Mouse (Mus musculus) spleen, postnatal 14 days (tissue): ENCODE measurements around the gene Otof.

Experiments
- DNase-seq, 2 experiments: peaks; one replicate each; pipeline ENCODE4 v3.0.0; 2021 to 2022; ENCODE audit warnings: low spot score in 2 of 2

Otof gene

DNA sequence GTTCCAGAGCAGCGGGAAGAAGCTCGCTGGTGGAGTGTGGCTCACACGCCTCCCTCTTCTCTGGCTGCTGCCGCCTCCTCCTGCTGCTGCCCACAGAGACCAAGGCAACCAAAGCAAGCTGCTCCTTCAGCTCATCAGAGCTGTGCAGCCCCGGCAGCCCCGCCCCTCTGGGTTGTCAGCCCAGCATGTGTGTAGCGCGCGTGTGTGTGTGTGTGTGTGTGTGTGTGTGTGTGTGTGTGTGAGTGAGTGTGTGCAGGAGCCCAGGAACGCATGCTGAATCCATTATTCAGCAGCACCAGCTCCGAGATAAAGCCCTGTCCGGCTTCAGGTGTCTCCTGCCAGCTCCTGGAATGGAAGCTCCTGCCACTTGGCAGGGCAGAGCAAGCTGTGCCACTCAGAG lies at the start of gene Otof:
TSS of gene Otof (minus strand) at position 112 of the 400 bp plus-strand sequence.
- DNase-seq = no peak

GRCm38 (mm10) chr5:30497299-30497698 lies 35.6 kb upstream of the Otof start:
- DNase-seq = no peak

DNA sequence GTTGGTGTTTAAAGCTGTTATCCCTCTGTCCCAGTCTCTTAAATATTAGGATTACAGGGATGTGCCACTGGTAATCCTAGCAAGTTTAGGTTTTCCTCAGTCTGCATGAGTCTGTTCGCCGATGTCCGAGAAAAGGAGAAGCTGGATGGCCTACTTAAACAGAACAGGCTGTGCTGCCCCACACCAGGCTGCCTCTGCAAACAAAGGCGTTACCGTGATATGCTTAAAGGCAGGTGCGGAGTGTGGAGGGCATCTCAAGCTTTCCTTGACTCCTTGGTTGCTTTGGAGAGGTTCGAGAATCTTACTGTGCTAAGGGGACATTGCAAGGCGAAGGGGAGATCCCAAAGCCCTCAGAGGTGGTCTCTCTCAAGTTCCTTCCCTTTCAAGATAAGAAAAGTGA lies 35.1 kb upstream of the Otof start:
- no peak for DNase-seq

DNA sequence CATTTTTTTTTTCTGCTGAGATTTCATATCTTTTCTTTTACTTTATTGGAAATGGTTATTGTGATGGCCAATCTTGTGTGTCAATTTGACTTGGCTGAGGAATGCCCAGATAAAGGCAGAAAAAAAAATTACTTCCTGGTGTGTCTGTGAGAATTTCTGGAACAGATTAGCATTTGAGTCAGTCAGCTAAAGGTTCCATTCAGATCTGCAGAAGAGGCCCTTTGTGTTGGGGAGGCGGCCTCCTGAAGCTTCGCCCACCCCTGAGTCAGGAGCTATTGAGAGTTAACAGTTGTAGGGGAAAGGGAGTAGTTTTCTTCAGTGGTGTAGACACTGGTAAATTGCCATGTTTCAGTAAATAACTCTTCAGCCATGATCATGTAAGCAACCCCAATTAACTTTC lies 33.6 kb upstream of the Otof start:
- no peak for DNase-seq

DNA sequence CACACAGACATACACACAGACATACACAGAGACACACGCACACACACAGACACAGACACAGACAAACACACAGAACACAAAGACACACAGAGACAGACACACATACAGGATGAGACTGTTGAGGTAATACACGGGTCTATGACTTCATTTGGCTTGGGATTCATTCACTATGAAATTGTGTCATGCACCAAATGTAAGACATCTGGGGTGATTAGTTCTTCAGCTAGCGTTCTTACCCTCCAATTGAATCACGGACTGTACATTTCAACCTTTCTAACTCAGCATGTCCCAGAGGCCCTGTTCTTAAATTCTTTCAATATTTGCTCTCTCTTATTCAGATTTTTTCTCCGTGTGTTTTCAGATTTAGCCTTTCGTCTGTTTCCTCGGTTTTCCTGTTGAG lies 32.9 kb upstream of the Otof start:
- DNase-seq = no peak

DNA sequence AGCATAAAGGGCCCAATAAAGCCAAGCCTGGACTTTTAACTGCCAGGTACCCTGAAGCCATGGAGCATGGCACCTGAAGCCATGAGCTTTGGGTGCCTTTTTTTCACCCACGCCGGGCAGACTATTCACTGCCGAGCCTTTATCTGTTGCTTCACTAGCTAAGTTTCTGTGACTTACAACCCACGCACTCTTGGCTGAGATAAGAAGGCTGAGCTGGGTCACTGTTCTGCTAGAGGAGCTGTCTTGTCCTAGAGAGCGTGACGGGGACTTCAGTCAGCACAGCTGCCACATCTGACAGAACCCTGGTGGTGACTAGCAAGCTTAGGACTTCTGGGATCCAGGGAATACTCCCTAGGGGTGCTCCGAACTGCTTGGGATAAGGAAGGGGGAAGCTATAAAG lies 32.0 kb upstream of the Otof start:
- DNase-seq = no peak

DNA sequence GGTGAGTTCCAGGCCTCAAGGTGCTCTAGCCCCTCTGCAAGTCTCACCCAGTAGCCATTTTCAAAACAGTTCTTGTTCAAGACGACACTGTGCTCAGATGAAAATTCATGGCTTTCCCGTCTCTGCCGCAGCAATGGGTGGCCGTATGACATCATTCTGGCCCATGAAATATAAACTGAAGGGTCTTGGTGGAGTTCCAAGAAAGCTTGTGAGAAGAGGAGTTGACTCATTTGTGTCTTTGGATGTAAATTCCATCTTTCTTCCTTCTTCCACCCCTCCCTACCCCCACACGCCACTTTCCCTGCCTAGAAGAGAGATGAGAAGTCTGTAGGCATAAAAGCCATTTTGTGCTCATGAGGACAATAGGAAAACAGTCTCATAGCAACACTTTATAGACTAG lies 29.1 kb upstream of the Otof start:
- no peak for DNase-seq

DNA sequence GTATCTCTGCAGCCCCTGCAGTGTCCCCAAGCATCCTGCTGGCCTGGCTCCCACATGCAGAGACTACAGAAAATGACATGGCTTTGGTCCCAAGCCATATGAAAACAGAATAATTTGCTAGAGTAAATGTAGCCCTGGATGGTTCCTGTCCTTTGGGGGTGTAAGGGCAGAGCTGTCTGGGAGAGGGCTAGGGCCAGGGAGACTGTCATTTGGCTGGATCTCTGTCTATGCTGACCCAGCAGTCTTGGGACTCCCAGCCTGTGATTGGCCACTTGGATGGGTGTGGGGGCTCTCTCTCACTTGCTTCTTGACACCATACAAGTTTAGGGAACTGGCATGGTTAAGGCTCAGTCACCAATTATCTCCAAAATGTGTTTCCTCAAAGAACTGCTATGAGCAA lies 28.5 kb upstream of the Otof start:
- no peak for DNase-seq

- DNase-seq = no peak
Measured at GRCm38 (mm10) chr5:30485136-30485535, 23.4 kb upstream of the Otof start.

- no peak for DNase-seq
Measured at GRCm38 (mm10) chr5:30484591-30484990, 22.9 kb upstream of the Otof start.

DNA sequence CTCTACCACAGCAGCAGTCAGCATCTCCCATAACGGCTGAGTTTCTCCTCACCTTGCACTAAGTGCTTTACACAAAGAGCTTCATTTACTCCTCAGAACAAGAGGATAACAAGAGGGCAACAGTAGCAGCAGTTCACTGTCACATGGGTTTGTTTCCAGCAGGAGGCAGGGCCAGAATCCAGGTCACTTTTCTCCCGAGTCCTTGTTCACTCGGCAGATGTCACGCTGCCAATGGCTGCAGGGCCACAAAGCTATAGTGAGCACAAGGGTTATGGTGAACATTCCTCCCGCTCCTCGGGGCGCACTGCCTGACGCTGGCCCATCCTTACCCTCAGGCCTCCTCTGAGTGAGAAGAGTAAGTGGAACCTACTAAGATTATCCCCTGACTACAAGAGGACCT lies 21.8 kb upstream of the Otof start:
- no peak for DNase-seq

GRCm38 (mm10) chr5:30482319-30482718 lies 20.6 kb upstream of the Otof start:
- peak in 1 of 2 experiments; percentile 44 for DNase-seq

- DNase-seq = peak in 1 of 2 experiments; percentile 3
Measured at GRCm38 (mm10) chr5:30476534-30476933, 14.8 kb upstream of the Otof start.

DNA sequence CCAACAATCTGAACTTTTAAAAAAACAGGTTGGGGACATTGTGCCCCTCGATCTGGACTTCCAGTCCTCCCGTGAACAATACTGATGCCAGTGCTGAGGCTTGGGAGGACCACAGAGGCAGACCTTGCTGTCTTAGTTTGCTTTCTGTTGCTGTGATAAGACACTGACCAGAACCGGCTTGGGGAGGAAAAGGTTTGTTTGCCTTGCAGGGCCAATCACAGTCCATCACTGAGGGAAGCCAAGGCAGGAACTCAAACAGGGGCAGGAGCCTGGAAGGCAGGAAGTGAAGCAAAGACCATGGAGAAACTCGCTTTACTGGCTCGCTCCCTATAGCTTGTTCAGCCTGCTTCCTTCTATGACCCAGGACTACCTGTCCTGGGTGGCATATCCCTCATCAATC lies 10.4 kb upstream of the Otof start:
- no peak for DNase-seq

DNA sequence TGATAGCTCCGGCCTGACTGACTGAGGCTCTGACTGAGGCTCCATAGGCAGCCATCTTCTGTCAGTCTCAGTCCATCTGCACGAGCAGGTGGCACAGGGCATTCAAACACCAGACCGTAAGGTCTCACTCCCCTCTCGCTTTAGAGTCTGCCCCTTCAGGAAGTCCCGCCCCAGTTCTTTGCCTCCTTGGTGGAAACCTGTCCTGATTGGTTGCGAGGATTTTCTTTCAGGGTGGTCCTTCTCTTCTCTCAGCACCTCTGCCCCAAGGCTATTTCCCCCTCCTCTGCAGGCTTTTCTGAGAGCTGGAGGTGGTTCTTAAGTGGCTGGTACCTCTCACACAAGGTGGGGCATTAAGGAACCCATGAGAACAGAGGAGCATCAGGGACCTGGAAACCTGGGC lies 8.7 kb upstream of the Otof start:
- no peak for DNase-seq

GRCm38 (mm10) chr5:30466315-30466714 lies 4.6 kb upstream of the Otof start:
- DNase-seq = no peak

DNA sequence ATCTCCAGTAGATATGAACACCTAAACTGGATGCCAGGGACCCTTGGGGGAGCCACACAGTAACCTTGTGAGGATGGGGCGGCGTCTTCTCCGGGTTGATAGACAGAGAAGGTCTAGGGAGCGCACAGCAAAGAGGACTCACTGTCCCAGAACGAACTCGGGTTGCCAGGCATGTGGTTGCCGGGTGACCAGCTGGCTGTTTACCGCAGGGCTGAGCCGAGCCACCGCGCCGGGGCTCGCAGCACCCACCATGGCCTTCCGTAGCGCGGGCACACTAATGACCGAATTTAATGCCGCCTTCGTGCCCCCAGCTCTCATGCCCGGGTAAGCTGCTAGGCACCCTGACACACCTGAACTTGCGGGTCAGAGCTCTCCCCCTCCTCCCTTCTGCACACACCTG lies 4.1 kb upstream of the Otof start, which contains the start of gene 1700001C02Rik:
TSS of gene 1700001C02Rik (plus strand) at position 187 of the 400 bp plus-strand sequence.
- no peak for DNase-seq

DNA sequence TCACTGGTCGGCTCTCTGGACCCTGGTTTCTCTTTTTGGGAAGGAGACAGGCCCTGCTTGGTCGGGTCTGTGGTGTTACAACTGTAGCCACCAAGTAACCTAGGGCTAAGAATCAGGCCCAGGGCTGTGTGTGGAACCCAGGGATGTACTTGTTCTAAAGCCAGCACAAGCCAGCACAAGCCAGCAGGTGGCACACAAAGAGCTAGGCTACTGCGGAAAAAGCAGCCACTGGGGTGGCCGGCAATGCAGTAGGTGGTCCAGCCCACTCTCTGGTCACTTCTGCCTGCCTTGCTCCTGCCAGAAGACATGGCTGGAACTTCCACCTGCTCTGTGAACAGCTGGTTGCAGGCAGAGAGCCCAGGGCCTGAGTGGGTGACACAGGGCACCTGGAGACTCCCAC lies 1.6 kb downstream of the Otof start:
- no peak for DNase-seq

GRCm38 (mm10) chr5:30456056-30456455 lies 5.7 kb downstream of the Otof start:
- DNase-seq = no peak

- no peak for DNase-seq
Measured at GRCm38 (mm10) chr5:30444327-30444895, 17.3 kb downstream of the Otof start.

DNA sequence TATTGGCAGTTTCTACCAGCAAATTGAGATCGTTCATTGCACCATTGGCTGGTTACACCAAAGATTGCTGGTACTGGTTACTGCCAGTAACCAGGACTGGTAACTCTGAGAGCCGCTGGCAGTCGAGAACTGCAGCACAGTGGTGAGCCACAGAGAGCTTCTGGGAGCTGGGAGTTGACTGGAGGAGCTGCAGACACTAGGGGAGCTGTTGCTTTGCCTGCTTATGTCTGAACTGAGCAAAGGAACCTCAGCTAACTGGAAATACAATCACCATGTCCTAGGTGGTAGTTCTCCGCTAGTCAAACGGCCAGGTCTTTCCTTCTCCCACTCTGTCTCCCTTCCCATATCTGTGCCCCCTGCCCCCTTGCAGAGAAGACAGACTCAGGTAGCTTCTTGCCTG lies 19.5 kb downstream of the Otof start:
- DNase-seq = no peak

GRCm38 (mm10) chr5:30440308-30440906 lies 21.3 kb downstream of the Otof start:
- DNase-seq = no peak

GRCm38 (mm10) chr5:30438931-30439330 lies 22.8 kb downstream of the Otof start:
- DNase-seq = no peak

- no peak for DNase-seq
Measured at GRCm38 (mm10) chr5:30427406-30427805, 34.3 kb downstream of the Otof start.
